Mouse (Mus musculus): ENCODE measurements at regions not wholly inside any gene's neighbourhood (a gene's known extent, or its start where the extent isn't known, plus 50 kb on each side); places are given as distances from the start of the nearest gene placed in this dataset.

DNA sequence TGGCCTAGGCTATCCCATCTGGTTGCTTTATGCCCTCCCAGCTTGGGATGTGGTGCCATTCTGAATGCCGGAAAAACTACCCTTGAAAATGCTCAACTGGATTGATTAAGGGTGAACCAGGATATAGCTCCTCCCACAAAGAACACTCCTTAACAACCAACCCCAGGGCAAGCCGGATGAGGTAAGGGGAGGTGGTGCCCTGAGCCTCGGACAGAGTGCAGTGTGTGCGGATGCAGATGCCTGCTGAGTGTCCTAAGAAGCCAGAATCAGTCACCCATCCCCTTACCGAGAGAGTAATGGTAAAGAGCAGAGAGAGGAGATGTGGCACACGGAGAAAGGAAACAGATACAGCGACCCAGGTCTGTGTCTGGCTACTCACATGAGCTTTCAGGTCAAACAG lies 141.3 kb downstream of the Foxo1 start:
- no peak for TF ChIP-seq CTCF (conservative IDR thresholded peaks at IDR 0.05; ENCODE audit: insufficient read depth, insufficient read length, low read depth, low read length)
- no peak for TF ChIP-seq POLR2A (IDR thresholded peaks at IDR 0.05; ENCODE audit: low read depth, low read length)

Data from kidney, adult 2 months (tissue).